Mouse (Mus musculus): Measurements from ENCODE around the gene Rnaset2a.
"Not testable (repeated sequence)": the region's sequence is repeated elsewhere in the genome, so short reads cannot be mapped to it uniquely, and the experiment has no call there.

Rnaset2a gene

DNA sequence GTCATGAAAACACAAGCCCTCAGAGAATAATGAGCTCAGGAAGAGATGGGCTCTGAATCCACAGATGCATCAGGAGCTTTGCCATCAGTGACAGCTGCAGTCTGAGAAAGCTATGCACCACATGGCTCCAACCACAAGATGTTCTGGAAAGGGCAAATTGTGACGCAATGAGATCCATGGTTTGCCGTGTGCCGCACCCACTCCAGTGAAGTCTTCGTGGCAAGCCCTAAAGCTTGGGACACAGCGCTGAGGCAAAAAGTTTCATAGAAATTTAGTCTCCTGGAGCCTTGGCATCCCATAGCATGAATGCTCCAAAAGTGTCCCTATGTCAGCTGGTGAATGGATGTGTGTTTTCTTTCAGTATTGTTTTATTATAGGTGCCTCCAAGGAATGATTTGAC is 9.8 kb downstream of the Rnaset2a start:
- DNase-seq (ENCODE audit: low spot score) = not testable (repeated sequence)

DNA sequence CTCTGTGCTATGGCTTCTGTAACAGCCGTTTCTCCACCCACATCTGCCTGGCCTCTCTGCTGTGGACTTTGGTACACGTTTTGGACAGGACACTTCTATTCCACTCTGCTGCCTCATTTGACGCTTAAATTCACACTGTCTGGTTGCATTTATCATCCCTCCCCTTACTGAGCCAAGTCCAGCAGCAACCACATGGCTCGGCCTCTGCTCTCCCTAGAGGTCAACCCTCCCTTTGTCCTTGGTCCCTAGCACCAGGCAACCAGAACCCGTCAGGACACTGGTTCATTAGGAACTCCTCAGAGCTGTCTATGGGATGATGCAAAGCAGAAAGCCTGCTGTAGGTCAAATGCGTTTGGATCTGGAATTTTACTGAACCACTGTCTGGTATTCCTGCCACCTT is 17.0 kb downstream of the Rnaset2a start:
- DNase-seq (ENCODE audit: low spot score) = not testable (repeated sequence)

DNA sequence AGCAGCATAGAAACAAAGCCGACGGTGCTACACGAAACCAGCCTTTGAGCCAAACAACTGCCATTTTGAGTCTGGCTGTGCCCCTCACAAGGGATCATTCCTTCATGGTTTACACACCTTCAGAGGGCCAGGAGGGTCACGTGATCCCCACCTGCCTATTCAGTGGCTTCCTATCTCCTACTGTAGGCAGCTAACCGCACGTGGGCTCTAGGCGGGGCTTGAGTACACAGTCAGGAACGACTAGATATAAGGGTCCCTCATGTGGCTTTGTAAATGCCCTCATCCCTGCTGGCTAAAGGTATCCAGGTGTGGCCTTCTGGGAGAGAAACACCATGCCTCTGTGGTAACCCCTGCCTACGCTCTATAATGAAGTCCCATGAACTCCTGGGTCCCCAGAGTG is 18.3 kb downstream of the Rnaset2a start:
- not testable (repeated sequence) for DNase-seq (ENCODE audit: low spot score)

DNA sequence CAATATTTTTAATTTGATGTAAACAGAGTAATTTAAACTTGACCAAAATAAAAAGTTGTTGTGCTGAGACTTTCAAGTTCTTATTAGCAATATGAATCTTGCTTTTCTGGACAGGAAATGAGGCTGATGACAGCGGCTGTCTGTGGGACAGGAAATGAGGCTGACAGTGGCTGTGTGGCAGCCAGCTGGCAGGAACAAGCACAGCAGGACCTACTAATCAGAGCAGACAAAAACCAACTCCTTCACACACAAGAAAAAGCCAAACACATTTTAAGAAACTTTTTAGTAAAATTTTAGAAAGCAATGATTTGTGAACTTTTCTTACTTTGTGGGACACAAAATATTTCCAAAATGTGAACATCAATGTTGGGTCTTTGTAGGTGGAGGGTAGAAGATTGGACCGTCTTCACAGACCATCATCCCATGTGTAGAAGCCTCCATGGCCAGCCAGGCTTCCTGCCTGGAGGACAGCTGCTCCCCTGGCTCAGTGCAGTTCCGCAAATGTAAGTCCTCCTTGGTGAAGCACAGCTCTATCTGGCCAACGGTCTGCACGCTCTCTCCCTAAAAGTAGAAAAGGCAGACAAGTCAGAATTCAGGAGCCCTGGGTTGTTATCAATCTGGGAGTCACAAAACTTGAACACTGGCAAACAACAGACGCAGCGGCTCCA is 19.4 kb downstream of the Rnaset2a start:
- DNase-seq (ENCODE audit: low spot score) = not testable (repeated sequence)

DNA sequence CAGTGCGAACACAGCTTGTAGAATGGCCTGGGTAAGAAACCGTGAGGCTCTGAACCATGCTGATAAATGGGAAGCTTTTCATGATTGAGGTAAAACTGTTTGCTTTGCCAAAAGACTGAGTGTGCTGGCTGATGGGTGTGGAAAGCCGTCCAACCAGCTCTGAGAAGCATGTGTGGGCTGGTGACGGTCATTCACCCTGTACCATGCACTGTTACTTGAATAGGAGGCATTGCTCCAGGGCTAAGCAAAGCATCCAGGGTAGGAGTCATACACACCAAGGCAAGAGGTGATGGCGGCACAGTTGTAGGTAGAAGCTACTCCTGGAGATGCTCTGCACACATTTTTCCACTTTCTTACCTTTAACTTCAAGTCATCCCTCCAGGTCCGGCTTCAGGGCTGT is 23.3 kb downstream of the Rnaset2a start:
- not testable (repeated sequence) for DNase-seq (ENCODE audit: low spot score)

DNA sequence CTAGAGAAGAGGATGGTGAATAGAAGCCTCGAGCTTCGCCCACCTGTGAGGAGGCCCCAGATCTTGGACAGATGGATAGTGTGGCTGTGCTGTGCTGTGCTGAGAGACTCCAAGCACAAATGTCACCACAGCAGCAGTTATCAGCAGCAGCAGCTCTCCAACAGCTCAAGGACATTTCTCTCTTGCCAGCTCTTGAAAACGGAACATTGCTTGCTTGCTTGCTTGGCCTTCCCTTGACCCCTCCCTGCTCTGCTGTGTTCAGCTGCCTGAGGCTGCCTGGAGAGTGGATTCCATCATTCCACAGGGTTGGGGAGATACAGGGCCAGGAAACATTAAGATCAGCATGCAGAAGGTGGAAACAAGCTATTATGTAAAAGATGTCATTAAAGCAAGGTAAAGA is 24.9 kb downstream of the Rnaset2a start:
- not testable (repeated sequence) for DNase-seq (ENCODE audit: low spot score)

DNA sequence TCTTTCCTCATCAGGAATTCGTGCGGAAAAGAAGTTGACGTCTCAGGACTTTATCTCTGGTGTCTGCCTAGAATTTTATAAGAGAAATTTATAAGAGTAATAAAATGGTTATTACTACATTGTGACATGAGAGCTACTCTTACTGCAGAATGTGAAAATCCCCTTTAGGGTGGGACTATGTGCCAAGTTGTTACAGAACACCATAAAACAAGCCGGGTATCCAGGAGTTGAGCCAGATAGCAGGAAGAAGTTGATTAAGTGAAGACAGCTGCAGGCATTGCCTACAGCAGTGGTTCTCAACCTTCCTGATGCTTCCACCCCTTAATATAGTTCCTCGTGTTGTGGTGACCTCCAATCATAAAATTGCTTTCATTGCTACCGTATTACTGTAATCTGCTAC is 31.0 kb downstream of the Rnaset2a start:
- not testable (repeated sequence) for DNase-seq (ENCODE audit: low spot score)

DNA sequence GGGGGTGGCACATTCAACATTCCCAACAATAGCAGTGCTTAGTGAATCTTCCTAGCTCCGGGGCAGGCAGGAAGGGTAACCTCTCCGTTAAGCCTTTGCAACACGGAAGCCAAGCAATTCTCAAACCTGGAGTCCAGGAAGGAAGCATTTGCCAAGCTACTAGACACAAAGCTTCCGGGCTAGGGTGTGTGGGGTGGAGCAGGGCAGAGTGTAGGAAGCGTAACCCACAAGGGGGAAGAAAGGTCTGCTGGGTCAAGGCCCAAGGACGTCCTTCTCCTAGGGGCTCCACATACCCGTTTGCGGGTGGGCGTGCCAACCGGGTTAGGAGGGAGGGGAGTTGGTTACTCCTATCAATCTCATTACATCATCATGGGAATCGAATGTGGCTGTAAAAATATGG is 31.5 kb downstream of the Rnaset2a start:
- DNase-seq (ENCODE audit: low spot score) = not testable (repeated sequence)

DNA sequence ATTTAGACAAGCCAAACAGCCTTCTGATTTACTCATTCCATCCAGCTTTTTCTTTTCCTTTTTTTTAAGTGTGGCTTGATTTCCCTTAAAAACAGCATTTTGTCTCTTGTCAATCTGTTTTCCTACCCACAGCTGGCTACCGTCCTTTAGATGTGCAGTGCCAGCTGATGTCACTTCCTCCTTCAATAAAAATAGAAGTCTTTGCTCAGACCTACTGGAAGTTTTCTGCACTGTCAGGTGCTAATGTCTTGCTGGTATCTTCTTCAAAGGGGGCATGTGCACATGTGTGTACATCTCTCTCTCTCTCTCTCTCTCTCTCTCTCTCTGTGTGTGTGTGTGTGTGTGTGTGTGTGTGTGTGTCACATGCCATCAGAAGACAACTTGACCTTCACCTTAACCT is 35.7 kb downstream of the Rnaset2a start:
- not testable (repeated sequence) for DNase-seq (ENCODE audit: low spot score)

DNA sequence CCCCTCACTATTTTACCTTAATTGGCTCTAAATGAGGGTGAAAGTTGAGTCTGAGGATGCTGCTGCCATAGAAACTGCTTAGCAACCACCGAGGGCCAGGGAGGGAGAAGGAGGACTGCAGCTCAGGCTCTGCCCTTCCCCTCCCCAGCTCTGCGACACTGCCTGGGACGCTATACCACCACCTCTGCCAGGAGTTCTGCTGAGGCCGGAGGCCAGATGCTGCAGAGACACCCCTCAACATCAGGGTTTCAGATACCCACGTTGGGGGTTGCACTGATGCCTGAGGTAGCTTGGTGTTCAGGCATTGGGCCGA is 46.6 kb downstream of the Rnaset2a start:
- DNase-seq (ENCODE audit: low spot score) = not testable (repeated sequence)

DNA sequence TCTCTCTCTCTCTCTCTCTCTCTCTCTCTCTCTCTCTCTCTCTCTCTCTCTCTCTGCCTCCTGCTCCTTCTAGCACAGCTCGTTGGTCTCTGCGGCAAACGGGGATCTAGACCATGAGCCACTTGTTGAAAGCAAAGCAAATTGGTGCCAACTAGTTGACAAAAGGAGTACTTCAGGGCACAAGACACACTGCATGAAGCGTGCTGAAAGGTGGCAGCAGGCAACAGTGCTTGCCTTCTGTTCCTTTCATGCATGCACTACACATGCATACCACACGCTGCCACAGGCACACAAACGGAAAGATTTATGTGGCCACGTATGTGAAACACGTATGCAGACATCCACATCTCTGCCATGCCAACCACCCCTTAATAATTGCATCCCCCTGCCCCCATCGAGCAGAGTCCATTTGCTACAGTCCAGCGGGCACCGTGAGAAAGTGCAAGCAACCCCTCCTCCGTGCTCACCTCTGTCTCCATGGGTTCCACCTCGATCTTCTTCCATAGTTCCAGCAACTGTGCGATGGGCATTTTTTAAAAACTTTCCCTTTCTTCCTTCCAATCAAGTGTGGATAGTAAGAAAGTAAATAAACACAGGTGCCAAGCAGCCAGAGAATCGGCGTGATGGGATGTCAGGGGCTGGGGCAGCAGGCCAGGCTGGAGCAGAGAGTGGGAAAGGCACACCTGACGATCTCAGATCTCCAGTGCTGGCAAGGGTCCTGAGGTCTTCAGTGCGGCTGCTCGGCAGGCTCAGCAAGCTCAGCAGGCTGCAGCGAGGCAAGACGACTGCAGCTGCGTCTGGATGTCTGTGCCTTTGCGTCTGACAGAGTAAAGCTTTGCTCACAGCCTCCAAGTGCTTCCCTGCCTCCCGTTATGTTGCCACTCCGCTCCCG is 47.2 kb downstream of the Rnaset2a start:
- DNase-seq (ENCODE audit: low spot score) = not testable (repeated sequence)

DNA sequence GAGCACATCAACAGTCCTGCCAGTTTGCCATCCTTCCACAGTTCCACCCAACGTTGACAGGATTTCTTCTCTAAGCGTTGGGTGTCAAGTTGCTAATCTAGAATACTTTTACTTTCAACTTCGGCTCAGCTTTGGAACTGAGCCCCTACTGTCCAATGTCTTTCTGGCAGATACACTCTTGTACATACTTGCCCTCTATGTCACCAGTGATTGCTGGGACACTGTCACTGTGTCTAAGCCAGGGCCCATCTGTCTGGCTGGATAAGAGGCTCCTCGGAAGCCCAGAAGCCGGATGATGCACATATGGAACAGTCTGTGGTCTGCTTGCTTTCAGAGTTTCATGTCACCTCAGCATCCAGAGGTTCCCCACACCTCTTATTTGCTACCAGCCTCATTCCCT is 51.7 kb downstream of the Rnaset2a start:
- not testable (repeated sequence) for DNase-seq (ENCODE audit: low spot score)

DNA sequence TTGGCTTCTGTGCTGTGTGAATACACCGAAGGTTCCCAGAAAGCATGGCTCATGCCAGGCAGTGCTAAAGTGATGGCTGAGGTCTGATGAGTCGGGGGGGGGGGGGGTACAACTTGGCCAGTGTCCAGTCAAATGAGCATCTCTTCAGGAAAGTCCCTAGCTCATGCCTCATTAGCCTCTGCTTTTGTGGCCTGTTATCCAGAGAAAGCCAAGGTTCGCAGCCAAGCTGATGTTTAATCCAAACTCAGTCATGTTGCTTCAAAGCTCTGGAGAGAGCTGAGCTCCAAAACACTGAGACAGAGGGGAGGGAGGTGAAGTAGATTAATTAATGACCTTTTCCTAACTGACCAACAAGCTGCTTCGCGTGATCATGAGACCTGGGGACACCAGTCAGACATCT is 52.2 kb downstream of the Rnaset2a start:
- not testable (repeated sequence) for DNase-seq (ENCODE audit: low spot score)

DNA sequence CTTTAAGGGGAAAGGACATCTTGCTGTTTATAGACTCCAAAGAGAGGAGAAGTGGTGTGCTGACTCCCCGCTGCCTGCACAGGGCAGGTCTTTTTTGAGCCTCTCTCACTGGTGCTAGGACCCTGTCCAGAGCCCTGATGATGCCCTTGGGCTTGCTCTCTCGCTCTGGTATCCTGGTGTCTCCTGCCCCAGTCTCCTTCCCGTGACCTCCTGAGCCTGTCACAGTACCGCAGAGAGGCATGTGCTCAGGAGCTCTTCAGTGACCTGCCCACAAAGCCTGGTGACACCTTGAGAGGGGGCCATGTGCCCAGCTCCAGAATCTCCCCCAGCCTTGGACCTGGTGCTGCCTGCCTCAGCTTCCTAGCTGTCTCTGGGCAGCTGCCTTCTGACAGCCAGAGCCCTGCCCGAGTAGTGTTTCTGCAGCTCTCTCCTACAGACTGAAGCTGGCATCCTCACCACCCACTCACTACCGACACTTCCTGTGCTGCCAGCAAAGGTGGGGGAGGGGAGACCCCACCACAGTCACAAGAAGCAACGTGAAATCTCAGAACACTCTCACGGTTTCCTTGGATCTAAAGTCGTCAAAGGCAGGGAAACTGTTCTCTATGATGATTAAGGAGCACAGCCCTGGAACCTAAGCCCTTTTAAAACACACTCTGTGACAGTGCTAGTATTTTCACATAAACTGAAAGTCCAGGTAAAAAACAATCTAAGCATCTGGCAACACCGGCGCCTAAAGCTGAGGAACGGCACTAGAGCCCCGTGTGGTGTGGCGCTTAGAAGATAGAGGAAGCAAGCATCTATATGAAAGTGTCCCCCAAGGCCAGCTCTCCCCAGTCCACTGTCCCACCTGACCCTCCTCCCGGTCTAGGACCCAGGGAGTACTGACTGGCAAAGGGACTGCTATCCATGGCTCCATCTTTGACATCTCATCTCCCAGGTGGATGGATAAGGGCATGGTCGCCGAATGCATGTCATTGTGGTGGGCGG is 55.1 kb downstream of the Rnaset2a start:
- not testable (repeated sequence) for DNase-seq (ENCODE audit: low spot score)

DNA sequence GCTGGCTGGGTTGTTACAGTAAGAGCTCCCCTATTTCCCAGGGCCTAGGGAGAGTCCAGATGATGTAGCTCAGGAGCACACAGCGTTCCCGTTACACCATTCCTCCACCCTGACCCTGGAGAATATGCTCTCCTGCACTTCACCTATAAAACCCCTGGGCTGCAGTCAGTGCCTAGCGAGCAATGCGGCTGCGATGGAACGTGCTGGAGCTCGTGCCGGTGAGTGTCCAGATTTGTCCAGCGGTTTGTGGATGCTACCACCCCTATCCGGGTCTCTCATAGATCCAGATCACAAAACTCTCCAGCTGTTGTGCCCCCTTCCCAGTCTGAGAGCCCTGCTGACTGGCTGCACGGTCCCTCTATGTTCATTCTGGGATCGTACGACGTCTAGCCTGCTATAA is 56.6 kb downstream of the Rnaset2a start:
- DNase-seq (ENCODE audit: low spot score) = not testable (repeated sequence)

DNA sequence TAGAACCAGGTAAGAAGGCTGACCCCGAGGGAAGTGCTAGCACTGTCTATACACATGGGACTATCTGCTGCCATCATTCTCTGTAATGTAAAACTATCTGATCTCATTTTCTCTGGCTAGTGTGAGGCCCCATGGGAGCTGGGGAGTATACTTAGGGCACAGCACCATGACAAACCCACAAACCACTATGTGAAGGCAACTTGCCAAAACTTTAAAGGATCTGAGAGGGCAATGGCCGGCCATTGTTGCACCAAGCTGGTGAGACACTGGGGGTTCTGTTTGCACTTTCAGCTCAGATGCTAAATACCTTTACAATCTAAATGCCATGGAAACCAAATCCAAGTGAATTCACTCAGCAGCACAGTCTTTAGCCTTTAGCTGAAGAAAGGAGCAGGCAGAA is 78.0 kb downstream of the Rnaset2a start:
- DNase-seq (ENCODE audit: low spot score) = not testable (repeated sequence)
